Mouse (Mus musculus) right cerebral cortex, postnatal 36 days (tissue): ENCODE measurements around the gene Rbbp8nl.

ENCODE experiments used
- DNase-seq, 2 experiments: peaks; one replicate each; pipeline ENCODE4 v3.0.0; 2022; ENCODE audit warnings: low spot score in 2 of 2, mixed read lengths in 1 of 2

The Rbbp8nl gene

GRCm38 (mm10) chr2:180257963-180258865, 31.5 kb downstream of the Rbbp8nl start:
- DNase-seq: no peak

DNA sequence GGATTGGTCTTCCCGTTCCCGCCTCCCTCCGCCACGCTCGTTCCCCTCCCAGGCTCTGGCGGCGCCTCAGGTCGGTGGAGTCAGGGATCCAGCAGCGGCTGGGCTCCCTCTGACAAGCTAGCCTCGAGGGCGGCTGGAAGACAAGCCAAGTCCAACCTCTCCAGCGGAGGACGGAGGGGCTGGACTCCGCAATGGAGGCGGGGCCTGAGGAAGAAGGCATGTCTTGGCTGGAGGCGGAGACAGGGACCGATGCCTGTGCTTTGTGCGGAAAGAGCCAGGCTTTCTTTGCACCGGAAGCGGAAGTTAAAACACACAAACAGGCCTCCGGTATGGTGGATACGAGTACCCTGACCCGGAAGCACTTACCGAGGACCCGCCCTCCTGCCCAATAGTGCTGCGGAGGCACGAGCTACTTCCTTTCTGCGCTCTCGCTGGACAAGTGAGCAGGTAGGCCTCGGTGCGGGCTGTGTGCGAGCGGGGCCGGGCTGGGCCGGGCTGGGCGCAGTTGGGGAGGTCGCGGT, 32.6 kb downstream of the Rbbp8nl start, which contains the start of gene Rps21:
Gene Rps21 (plus strand): TSS at position 377 of the 521 bp plus-strand sequence.
- DNase-seq: peak; percentile 97 to 99

DNA sequence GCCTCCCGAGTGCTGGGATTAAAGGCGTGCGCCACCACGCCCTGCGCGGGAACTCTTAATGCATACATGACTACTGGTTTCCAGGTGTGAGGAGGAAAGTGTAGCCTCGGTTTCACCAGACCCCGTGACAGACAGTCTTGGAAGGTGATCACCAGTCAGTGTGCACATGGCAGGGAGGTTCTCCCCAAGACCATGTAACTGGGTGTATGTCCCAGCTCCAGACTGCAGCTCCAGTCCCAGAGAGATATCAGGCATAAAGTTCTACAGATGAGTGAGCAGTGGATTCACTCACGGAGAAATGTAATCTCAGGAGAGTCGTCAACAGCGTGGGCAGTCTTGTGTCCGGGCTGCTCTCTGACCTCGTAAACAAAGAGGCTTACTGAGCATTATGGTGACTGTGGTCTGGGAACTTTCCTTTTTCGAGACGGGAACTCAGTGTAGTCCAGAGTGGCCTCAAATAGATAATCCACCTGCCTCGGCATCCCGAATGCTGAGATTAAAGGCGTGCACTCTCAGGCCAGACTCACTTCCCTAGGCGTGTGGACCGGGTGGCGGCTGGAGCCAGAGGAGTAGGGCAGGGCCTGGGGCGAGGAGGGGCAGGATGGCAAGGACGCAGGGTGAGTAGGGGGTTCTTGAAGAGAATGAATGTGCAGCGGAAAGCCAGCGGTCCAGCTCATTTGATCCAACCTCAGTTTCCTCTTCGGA, 33.2 kb downstream of the Rbbp8nl start:
- DNase-seq: no peak

- DNase-seq: no peak
Measured at GRCm38 (mm10) chr2:180255701-180256100, 34.0 kb downstream of the Rbbp8nl start.

- no peak for DNase-seq
Measured at GRCm38 (mm10) chr2:180254436-180255209, 35.1 kb downstream of the Rbbp8nl start.

DNA sequence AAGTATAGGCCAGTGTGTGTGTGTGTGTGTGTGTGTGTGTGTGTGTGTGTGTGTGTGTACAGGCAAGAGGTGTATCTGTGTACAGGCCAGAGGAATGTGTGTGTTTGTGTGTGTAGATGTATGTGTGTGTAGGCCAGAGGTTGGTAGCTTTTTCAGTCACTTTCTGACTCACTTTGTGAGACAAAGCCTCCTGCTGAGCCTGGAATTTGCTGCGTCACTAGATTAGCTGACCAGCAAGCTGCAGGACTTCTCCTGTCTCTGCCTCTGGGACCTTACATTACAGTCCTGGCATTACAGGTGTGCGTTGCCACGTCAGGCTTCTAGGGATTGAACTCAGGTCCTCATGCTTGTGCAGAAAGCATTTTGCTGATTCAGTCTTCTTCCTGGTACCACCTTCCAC, 37.8 kb downstream of the Rbbp8nl start:
- DNase-seq: no peak

GRCm38 (mm10) chr2:180250930-180251611, 38.6 kb downstream of the Rbbp8nl start:
- DNase-seq: peak in 1 of 2 experiments; percentile 67

- DNase-seq: no peak
Measured at GRCm38 (mm10) chr2:180248947-180249660, 40.6 kb downstream of the Rbbp8nl start.

DNA sequence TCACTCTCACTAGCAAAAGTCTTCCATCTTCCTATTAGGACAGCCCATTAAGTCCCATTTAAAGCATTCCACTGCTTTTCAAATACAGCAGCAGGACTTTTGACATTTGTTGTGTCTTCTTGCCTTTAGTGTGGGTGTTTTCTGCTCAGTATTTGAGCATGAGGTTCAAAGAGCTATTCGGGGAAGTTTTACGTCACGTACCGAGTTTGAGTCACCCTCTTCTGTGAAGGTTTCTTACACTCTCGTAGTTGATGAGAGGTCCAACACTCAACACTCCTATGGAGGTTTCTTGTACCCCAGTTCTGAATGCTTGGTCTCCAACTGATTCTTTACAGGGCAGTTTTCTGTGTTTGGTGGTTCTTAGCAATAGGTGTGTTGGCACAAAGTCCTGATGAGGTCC, 41.8 kb downstream of the Rbbp8nl start:
- DNase-seq: no peak

DNA sequence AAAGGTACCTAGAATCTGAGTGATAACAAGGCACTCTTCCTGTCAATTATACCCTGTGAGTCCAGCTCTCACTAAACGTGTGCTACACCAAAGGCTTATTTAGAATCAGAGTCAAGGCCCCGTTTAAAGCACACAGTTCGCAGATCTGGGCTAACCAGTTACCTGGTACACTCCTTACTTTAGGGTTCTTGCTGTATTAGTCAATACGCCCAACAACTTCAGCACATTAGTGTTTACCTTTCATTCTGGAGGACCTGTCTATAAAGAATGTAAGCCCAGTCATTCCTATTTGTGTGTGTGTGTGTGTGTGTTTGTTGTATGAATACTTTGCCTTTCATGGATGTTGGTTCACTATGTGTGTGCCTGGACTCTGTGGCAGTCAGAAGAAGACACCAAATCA, 46.6 kb downstream of the Rbbp8nl start:
- no peak for DNase-seq

- no peak for DNase-seq
Measured at GRCm38 (mm10) chr2:180238591-180238990, 51.1 kb downstream of the Rbbp8nl start.

DNA sequence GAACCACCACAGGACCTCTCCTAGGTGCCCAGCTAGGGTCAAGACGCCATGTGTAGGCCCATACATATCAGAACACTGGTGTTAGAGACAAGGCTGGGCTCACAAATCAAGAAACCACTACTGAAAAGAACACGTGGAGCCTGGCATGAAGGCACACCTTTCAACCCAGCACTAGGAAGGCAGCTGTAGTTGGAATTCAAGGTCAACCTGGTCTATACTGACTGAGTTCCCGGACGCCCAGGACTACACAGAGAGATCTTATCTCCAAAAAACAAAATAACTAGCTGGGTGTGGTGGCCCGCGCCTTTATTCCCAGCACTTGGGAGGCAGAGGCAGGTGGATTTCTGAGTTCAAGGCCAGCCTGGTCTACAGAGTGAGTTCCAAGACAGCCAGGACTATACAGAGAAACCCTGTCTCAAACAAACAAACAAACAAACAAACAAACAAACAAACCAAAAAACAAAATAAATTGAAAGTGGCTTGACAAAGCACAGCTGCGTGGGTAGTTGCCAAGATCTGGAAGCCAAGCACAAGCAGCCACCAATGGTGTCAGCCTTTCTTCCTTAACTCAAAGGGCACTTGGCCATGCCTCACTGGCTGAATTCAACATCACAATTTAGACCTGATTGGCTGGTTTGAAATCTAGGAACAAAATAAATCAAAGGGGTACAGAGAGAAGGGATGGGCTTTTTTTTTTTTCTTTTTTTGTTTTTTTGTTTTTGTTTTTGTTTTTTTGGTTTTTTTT, 51.9 kb downstream of the Rbbp8nl start:
- DNase-seq: no peak

DNA sequence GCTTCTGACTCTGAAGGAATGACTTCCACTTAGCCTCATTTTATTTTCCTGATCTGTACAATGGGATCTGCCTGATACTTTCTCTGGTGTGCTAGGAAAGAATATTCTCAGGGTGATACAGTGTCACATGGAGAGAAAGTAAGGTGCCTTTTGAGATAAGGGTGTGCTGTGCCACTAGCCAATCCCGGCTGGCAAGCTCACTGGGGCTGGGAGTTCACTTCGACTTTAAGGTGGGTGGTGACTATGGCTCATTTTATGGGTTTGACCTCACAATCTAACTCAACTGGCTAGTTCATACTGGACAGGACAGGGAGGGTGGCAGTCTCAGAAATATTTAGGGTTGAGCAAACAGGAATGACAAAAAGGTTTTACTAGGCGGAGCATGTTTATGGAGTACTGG, 52.7 kb downstream of the Rbbp8nl start:
- DNase-seq: no peak

- DNase-seq: no peak
Measured at GRCm38 (mm10) chr2:180236500-180236899, 53.2 kb downstream of the Rbbp8nl start.

DNA sequence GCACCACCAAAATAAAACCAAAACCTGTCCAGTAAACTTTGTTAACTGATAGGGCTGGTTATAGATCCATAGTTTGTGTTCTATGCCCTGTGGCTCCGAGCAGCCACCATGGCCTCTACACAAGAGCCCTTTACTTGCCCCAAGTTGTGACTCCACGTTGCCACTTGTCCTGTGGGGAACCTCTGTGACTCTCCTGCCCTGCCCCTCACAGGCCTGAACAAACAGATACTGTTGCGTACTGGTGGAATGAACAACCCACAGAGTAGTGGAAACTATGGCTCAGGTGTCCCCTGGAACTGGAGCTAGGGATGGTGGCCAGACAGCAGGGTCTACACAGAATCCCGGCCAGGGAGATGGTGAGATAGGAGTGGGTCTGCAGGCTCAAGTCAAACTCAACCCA, 53.9 kb downstream of the Rbbp8nl start:
- DNase-seq: no peak

DNA sequence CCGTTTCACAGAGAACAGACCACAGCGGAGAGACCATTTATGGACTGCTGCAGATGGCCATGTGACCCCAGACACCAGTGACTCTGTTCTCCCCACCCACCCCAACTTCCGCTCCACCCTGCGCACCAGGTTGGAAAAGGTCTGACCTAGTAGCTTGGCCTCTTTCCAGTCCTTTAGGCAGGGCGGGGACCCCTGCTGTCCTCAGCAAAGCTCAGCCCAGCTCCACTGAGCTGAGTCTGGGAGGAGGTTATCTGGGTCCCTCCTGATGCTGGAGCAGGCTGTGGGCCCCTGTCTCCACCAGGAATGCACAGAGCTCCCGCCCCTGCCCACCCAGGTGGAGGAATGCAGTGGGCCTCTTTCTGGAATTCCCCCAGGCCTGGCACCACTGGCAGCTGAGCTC, 54.7 kb downstream of the Rbbp8nl start:
- no peak for DNase-seq

DNA sequence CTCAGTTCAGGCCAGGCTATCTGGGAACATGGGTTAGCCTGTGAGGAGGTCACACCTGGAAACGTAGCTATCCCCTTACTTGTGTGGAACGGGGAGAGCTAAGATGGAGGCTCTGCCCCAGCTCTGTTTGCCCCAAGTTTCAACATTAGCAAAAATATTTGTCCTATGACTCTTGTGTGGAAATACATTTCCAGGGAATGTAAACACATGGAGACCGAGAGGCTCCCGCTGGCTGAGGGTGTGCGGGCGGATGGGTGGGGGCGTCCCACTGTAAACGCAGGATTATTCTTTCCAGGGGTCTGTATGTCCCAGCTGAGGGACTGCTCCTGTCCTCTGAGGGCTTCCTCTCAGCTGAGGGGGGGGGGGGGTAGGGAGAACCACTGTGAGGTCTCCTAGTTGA, 55.3 kb downstream of the Rbbp8nl start:
- DNase-seq: no peak

DNA sequence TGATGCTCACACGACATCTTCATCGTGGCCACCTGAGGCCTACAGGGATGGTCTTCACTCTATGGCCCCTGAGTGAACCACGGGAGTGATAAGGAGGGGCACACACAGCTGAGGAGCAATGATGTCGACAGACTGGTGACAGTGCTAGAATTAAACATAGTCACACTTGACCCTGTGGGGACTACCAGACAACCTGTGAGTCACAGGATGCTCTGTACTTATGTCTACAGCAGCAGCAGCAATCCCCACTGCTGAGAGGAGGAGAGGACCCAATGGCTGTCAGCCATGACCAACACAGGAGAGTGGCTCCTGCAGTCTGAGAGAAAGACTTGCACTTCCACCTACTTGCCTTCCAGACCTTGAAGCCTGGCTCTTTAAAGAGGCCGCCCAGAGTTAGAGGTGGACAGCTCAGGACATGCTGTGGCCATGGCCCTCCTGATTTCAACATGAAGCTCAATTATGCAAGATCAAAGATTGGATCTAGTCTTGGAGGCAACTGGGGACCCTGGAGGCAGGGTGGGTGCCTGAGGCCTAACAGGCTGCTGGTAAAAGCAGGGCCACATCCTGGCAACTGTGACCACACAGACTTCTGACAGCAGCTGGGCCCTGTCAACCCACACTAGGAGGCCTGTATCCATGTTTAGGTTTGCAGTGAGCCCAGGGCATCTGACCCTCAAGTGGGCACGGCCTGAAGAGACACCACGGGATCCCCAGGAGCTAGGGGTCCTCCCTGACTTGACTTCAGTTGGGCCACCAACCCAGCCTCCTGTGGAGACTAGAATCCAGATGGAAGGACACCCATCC, 56.4 kb downstream of the Rbbp8nl start:
- DNase-seq: no peak

GRCm38 (mm10) chr2:180230482-180230881, 59.2 kb downstream of the Rbbp8nl start:
- DNase-seq: no peak
